Mouse (Mus musculus) neural tube, embryonic 11.5 days (tissue): ENCODE data around the gene Bpifa2. TPM values are rescaled to one million over a fixed set of nuclear protein-coding genes. Genes with fewer than 3 reads are reported as not detected.
"Not testable (repeated sequence)": the region's sequence is repeated elsewhere in the genome, so short reads cannot be mapped to it uniquely, and the experiment has no call there.

Experiments used
- ATAC-seq: fragments of 200-750 bp; cut with Nextera tagmentation; 2 replicates; pipeline ENCODE4 v1.8.0; 2017; ENCODE audit warnings: moderate number of reproducible peaks, mild to moderate bottlenecking, moderate TSS enrichment, moderate library complexity; ENCODE audit not compliant: insufficient read depth, low FRiP score, low TSS enrichment
- DNase-seq: peaks from one replicate; pipeline ENCODE4 v3.0.0-alpha.2; 2015; ENCODE audit warnings: low spot score
- H3K27ac ChIP-seq: fragments of 300-500 bp; sonication (generic); 2 replicates; pipeline ENCODE4 v1.5.1; 2014; ENCODE audit warnings: low read depth, mild to moderate bottlenecking, low read length
- H3K27me3 ChIP-seq: fragments of 300-500 bp; sonication (generic); 2 replicates; pipeline ENCODE4 v1.6.1; 2014; ENCODE audit warnings: mild to moderate bottlenecking, low read length, mixed read lengths; ENCODE audit not compliant: control insufficient read depth, insufficient read depth
- H3K36me3 ChIP-seq: fragments of 300-500 bp; sonication (generic); 2 replicates; pipeline ENCODE4 v1.6.1; 2014; ENCODE audit warnings: mild to moderate bottlenecking, low read length, moderate library complexity, mixed read lengths; ENCODE audit not compliant: control insufficient read depth, insufficient read depth
- H3K4me1 ChIP-seq: fragments of 300-500 bp; sonication (generic); 2 replicates; pipeline ENCODE4 v1.6.1; 2014; ENCODE audit warnings: low read length, mixed read lengths; ENCODE audit not compliant: control insufficient read depth, insufficient read depth
- H3K4me2 ChIP-seq: fragments of 300-500 bp; sonication (generic); 2 replicates; pipeline ENCODE4 v1.6.1; 2014; ENCODE audit warnings: low read depth, mild to moderate bottlenecking, moderate library complexity
- H3K4me3 ChIP-seq: fragments of 300-500 bp; sonication (generic); 2 replicates; pipeline ENCODE4 v1.5.1; 2014; ENCODE audit warnings: low read depth, low read length
- H3K9ac ChIP-seq: fragments of 300-500 bp; sonication (generic); 2 replicates; pipeline ENCODE4 v1.6.1; 2014; ENCODE audit warnings: mild to moderate bottlenecking, low read length
- H3K9me3 ChIP-seq: fragments of 300-500 bp; sonication (generic); 2 replicates; pipeline ENCODE4 v1.6.1; 2016; ENCODE audit warnings: low read length; ENCODE audit not compliant: control insufficient read depth
- WGBS: fragments of 180-500 bp; shearing (Covaris S2); extraction: QIAGEN DNeasy Blood & Tissue Kit; methylation state at CpG from one replicate; pipeline ENCODE4 v1.1.7; 2014; 5-methylcytosine and 5-hydroxymethylcytosine counted together
- polyA plus RNA-seq: library from polyadenylated mRNA; unstranded; fragments of >200 nt; fragmentation: Nextera tagmentation; extraction: Ambion mirVana; gene quantifications from 2 replicates; pipeline ENCODE4 v1.2.1, GENCODE M21; 2014

Gene Bpifa2
- polyA plus RNA-seq, 1 experiment from 2014 or later, result not detected

DNA sequence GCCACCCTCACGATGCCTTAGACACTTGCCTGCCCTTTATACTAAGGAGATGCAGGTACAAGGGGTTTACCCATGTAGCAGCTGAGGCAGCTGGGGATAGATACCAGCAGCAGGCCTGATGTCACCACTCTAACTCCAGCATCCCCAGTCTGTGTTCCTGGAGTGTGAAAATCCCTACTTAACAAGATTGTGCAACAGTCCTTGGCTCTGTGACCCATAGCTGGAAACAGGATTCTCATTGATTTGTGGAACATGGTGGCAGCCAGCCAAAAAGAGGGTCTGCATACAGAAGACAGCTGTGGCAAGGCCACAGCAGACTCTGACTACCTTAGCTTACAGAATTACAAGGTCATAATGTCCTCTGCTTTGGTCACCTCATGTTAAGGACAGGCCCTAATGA lies 3.0 kb upstream of the Bpifa2 start:
- no peaks in the 10 kb centered on the region for H3K36me3 ChIP-seq
- H3K27ac ChIP-seq, result no peak overlapping the region
- H3K9ac ChIP-seq, result no peak overlapping the region
- no peaks in the 10 kb centered on the region for H3K27me3 ChIP-seq
- no peak for ATAC-seq
- no peaks in the 10 kb centered on the region for H3K9me3 ChIP-seq
- H3K4me2 ChIP-seq, result no peak overlapping the region
- DNase-seq, result no peak
- 88% methylated on average over 1 of the region's 1 CpGs for WGBS
- H3K4me1 ChIP-seq, result no peaks in the 10 kb centered on the region
- H3K4me3 ChIP-seq, result no peak overlapping the region

DNA sequence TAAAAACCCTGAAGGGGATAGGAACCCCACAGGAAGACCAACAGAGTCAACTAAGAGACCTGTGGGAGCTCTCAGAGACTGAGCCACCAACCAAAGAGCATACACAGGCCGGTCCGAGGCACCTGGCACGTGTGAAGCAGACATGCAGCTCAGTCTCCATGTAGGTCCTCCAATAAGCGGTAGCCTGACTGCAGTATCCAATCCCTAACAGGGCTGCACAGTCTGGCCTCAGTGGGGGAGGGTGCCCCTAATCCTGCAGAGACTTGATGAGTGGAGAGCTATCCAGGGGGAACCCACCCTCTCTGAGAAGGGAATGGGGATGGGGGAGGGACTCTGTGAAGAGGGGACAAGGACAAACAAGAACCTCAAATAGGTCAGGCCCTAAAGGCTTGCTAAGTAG lies 2.3 kb upstream of the Bpifa2 start:
- WGBS, result 91% methylated on average over 4 of the region's 4 CpGs
- H3K9me3 ChIP-seq, result no peaks in the 10 kb centered on the region
- H3K4me2 ChIP-seq, result no peak overlapping the region
- no peaks in the 10 kb centered on the region for H3K4me1 ChIP-seq
- no peaks in the 10 kb centered on the region for H3K36me3 ChIP-seq
- no peak overlapping the region for H3K4me3 ChIP-seq
- DNase-seq (no peak), ATAC-seq (no peak)
- H3K27me3 ChIP-seq, result no peaks in the 10 kb centered on the region
- H3K9ac ChIP-seq, result no peak overlapping the region
- H3K27ac ChIP-seq, result no peak overlapping the region

- Histone ChIP-seq H3K9ac (no peak overlapping the region), H3K36me3 (no peaks in the 10 kb centered on the region), H3K4me1 (no peaks in the 10 kb centered on the region), H3K4me3 (no peak overlapping the region), H3K9me3 (no peaks in the 10 kb centered on the region), H3K4me2 (no peak overlapping the region), H3K27ac (no peak overlapping the region), H3K27me3 (no peaks in the 10 kb centered on the region)
- ATAC-seq (no peak), DNase-seq (no peak)
- 86% methylated on average over 2 of the region's 2 CpGs for WGBS
Observed at GRCm38 (mm10) chr2:154006331-154006730, 1.7 kb upstream of the Bpifa2 start.

GRCm38 (mm10) chr2:154007381-154007780 lies 684 bp upstream of the Bpifa2 start:
- no peaks in the 10 kb centered on the region for H3K27me3 ChIP-seq
- no peak overlapping the region for H3K4me2 ChIP-seq
- H3K9ac ChIP-seq, result no peak overlapping the region
- no peaks in the 10 kb centered on the region for H3K36me3 ChIP-seq
- DNase-seq, result no peak
- ATAC-seq, result no peak
- no peaks in the 10 kb centered on the region for H3K9me3 ChIP-seq
- H3K27ac ChIP-seq, result no peak overlapping the region
- H3K4me1 ChIP-seq, result no peaks in the 10 kb centered on the region
- WGBS, result 87% methylated on average over 1 of the region's 1 CpGs
- H3K4me3 ChIP-seq, result no peak overlapping the region

GRCm38 (mm10) chr2:154017990-154018389 lies 9.9 kb downstream of the Bpifa2 start:
- Histone ChIP-seq H3K27me3 (no peaks in the 10 kb centered on the region), H3K4me2 (no peak overlapping the region), H3K4me3 (no peak overlapping the region), H3K36me3 (no peaks in the 10 kb centered on the region), H3K27ac (no peak overlapping the region), H3K4me1 (no peaks in the 10 kb centered on the region), H3K9ac (no peak overlapping the region), H3K9me3 (no peaks in the 10 kb centered on the region)
- no peak for ATAC-seq
- 82% methylated on average over 1 of the region's 1 CpGs for WGBS
- DNase-seq, result no peak

DNA sequence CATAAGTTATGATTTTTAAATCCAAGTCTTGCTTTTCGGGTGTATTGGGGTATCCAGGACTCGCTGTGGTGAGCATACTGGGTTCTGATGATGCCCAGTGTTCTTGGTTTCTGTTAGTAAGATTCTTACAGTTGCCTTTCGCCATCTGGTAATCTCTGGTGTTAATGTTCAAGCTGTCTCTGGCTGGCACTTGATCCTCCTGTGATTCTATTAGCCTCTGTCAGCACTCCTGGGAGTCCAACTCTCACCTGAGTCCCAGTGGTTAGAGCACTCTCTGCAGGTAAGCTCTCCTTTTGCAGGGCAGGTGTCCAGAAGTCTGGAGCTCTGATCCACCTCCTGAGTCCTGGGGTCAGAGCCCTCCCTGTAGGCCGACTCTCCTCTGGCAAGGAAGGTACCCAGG lies 16.6 kb downstream of the Bpifa2 start:
- not testable (repeated sequence) for H3K36me3 ChIP-seq, ATAC-seq, DNase-seq, H3K4me3 ChIP-seq, H3K4me2 ChIP-seq, H3K27me3 ChIP-seq, H3K27ac ChIP-seq, H3K9ac ChIP-seq, H3K9me3 ChIP-seq, H3K4me1 ChIP-seq
- WGBS, result 88% methylated on average over 4 of the region's 4 CpGs

GRCm38 (mm10) chr2:154038932-154039331 lies 30.9 kb downstream of the Bpifa2 start:
- H3K4me3 ChIP-seq, result no peak overlapping the region
- no peaks in the 10 kb centered on the region for H3K36me3 ChIP-seq
- no peak for ATAC-seq
- H3K27ac ChIP-seq, result no peak overlapping the region
- 68% methylated on average over 2 of the region's 2 CpGs for WGBS
- no peaks in the 10 kb centered on the region for H3K9me3 ChIP-seq
- DNase-seq, result peak; percentile 38
- no peaks in the 10 kb centered on the region for H3K27me3 ChIP-seq
- H3K4me1 ChIP-seq, result no peaks in the 10 kb centered on the region
- no peak overlapping the region for H3K9ac ChIP-seq
- H3K4me2 ChIP-seq, result no peak overlapping the region

DNA sequence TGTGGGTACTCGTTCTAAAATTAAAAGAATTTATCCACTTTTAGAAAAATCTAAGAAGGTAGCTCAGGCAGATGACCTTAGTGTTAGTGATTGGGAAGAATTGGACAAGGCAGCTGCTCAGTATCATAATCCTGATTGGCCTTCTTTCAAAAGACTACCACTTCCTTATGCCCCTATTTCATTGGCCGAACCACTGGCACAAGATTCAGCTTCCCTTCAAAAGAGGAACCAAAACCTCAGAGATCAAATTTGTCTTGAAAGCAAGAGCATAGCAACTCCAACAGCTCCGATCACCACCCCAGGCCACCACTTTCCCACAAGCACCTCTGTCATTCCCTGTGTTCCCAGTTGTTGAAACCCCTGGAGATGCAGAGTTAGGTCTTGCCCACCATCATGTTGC lies 36.7 kb downstream of the Bpifa2 start:
- Histone ChIP-seq H3K4me1 (no peaks in the 10 kb centered on the region; the same call in 1 of the 2 replicates), H3K27ac (no peak overlapping the region), H3K27me3 (no peaks in the 10 kb centered on the region), H3K36me3 (no peaks in the 10 kb centered on the region), H3K4me2 (no peak overlapping the region), H3K4me3 (no peak overlapping the region), H3K9ac (no peak overlapping the region), H3K9me3 (no peaks in the 10 kb centered on the region)
- no peak for ATAC-seq
- DNase-seq, result no peak
- WGBS, result 86% methylated on average over 3 of the region's 3 CpGs

- H3K27me3 ChIP-seq, result no peaks in the 10 kb centered on the region
- no peaks in the 10 kb centered on the region for H3K9me3 ChIP-seq
- no peak overlapping the region for H3K4me3 ChIP-seq
- H3K4me1 ChIP-seq, result no peaks in the 10 kb centered on the region
- H3K9ac ChIP-seq, result no peak overlapping the region
- no peak for ATAC-seq
- H3K4me2 ChIP-seq, result no peak overlapping the region
- 74% methylated on average over 2 of the region's 2 CpGs for WGBS
- no peaks in the 10 kb centered on the region for H3K36me3 ChIP-seq
- DNase-seq, result no peak
- H3K27ac ChIP-seq, result no peak overlapping the region
Observed at GRCm38 (mm10) chr2:154058690-154059089, 50.6 kb downstream of the Bpifa2 start.
